Mouse (Mus musculus) liver, adult 2 months (tissue): Measurements from ENCODE around the gene Mtmr4.

ENCODE experiments used
- CTCF ChIP-seq: fragments of 200-500 bp; IDR thresholded peaks from 2 replicates; pipeline ENCODE4 v1.5.1; 2011; ENCODE audit warnings: low read depth, low read length, control low read depth
- POLR2A ChIP-seq: fragments of 200-500 bp; IDR thresholded peaks from 2 replicates; pipeline ENCODE4 v1.6.1; 2011; ENCODE audit warnings: low read length, control low read depth; ENCODE audit not compliant: insufficient read depth; ENCODE audit errors: extremely low read depth

DNA sequence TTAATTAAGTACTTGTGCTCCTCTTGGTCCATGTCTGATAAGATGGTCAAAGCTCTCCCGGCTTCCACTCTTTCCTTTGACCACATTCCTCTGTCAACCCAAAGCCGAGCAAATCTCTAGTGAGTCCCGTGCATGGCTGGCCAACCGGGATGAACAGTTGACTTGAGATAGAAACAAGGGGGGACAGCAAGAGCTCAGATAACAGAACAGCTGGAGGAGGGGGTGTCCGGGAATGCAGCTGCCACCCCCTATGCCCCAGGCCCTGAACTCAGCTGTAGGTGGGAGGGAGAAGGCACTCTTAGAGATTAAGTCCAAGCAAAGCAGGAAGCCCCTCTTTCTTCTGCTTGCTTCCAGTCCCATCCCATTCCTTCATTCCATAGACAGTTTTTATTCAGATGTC lies 21.2 kb upstream of the Mtmr4 start:
- TF ChIP-seq CTCF = no peak
- no peak for TF ChIP-seq POLR2A
